Mouse (Mus musculus): ENCODE measurements at regions not wholly inside any gene's neighbourhood (a gene's known extent, or its start where the extent isn't known, plus 50 kb on each side); places are given as distances from the start of the nearest gene placed in this dataset.
"Not testable (repeated sequence)": the region's sequence is repeated elsewhere in the genome, so short reads cannot be mapped to it uniquely, and the experiment has no call there.

DNA sequence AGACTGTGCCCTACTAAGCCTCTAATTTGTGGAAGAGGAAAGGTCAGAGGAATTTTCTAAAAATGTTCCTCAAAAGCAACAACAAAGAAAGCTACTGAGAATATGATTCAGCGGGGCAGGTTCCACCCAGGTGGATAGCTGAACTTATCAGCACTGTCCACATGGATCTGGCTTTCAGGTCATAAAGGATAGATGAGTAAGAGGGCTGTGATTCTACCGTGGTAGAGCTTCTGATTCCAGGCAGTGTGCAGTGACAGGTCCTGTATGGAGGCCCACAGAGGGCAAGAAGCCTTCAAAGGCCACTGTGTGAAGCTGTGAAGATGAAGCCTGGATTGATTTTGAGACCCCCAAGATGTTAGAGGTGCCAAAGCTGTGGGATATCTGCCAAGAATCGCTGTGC lies 51.8 kb downstream of the Teddm3 start:
- DNase-seq = not testable (repeated sequence)

DNA sequence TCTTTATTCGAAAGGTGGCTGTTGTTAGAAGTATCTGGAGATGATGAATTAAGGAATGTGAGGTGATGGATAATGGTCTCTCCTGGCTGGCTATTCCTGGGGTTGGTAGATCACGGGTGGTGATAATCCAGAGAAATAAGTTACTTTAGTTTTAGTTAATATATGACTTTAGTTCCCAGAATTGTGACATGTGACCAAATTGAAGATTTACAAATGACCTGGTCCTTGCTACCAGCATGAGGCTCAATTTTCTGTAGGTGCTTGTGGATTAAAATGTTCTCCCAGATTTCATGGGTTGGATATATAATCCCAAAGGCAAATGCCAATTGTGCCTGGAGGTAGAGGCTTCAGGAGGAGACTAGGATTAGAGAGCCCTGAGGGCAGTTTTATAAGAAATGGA lies 53.7 kb downstream of the Teddm3 start:
- not testable (repeated sequence) for DNase-seq

DNA sequence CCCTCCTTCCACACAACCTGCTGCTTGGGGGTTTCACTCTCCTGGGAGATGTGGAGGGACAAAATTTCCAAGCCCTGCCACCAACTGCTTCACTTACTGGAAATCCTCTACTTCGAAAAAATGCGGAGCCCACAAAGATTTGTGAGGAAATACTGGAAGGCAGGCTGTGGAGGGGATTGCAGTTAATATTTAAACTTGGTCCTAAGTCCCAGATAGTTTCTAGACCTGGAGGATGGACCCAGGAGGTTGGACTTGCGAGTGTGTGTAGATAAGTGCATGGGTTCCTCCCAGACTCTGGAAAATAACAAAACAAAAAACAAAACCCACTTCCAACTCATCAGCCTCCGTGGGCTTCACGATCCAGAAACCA lies 79.0 kb downstream of the Teddm3 start:
- DNase-seq = no peak

DNA sequence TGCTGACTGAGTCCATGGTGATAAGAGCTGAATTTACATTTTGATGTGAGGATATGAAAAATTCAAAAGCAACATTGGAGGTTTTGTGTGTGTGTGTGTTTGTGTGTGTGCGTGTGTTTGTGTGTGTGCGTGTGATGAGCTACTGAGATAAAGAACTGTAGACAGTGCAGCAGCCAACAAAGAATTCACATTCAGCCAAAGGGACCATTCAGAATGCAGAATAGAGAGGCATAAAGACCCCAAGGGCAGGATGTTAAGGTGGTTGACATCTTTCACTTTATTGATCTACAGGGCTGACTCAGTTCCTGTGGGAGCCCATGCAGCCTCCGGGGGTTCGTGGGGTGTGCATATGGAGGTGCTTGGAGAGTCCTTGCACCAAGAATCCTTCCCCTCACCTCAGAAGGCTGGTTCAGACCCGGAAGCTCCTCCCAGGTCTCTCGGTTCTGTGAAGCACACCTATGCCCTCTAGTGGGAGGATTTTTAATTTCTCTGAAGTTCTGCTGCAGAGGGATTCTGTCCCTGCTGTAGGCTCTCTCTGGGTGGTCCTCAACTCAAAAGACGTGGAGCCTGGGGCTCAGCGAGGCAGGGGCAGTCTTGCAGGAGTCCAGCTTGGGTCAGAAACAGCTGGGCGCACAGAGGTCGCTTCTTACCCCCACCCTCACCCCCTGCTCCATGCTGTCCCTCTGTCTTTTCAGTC lies 79.6 kb downstream of the Teddm3 start:
- DNase-seq = not testable (repeated sequence)

DNA sequence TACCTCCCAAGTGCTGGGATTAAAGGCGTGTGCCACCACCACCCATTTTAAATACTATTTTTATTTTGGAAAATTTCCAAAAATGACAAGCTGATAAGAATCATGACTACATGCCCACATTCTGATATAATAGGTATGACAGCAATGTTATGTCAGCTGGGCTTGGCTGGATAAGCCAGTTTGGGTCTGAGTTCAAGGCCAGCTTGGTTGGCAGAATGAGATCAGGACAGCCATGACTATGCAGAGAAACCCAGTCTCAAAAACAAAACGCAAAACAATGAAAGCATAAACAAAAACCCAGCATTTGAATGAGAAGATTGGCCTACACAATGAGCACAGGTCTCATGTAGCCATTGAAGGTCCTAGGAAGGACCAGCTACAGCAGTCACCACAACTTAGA lies 93.6 kb downstream of the Teddm3 start:
- no peak for DNase-seq

DNA sequence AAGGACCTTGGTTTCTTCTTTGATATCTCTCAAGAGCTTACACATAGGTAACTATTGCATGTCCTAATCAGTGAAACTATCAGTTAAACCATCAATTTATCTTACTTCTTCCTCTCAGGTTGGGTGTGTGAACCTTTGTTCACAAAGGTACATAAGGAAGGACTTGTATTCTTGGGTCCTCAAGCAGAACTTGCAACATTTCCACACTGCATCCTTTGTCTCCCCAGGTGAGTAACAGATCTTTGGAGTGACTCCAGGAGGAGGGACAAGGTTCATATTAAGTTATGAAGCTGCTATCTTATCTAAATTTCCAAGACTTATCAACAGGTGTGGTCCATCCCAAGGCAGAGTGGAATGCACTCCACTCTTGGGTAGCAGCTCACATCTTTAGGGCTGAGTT lies 99.0 kb downstream of the Teddm3 start:
- no peak for DNase-seq

DNA sequence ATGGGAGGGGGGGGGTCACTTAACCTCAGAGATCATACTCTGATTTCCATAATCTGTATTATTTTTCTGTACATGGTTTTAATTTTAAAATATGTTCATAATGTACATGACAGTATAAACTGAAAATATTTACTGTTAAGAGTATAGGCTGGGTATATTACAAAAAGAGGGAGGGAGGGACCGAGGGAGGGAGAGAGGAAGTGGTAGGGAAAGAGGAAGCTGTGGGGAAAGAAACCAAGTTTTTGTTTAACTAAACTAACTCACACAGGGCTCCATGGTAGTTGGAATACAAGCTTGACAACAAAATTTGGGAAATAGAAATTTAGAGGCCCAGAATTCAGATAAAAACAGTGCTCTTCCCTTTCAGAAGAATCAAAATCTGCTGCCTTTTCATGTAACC lies 131.7 kb downstream of the Teddm3 start:
- not testable (repeated sequence) for DNase-seq

DNA sequence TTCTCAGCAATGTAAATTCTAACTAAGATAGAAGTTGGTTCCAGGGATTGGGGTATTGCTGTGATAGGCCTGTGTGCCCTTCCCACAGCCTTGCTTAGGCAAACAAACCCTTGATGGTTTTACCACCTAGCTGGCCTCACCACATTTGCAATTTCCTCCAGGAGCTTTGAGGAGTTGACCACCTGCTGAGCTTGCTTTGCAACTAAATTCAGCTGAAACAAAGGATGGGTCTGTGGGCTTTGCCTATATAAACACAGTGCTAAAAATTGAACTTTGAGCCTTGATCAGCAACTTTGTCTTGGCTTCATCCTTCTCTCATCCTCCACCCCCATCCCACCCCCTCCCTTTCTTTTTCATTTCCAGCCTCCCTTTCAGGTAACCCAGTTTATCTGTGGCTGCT lies 148.9 kb downstream of the Teddm3 start:
- DNase-seq = no peak

DNA sequence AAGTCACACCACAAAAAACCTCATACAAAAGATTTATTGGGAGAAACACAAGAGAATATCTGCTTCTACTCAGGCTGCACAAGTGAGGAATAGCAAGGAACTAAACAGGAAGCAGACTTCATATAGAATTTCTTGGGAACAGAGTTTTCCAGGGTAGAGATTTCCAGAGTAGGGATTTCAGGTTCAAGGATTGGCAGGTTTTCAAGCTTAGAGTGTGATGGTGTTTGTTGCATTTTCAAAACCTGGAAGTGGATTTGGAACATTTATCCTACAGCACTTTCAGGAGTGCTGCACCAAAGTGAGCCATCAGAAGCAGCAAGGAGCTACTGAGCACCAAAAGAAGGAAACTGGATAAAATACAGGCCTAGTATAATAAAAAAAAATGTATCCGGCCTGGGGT lies 152.7 kb downstream of the Teddm3 start:
- no peak for DNase-seq

DNA sequence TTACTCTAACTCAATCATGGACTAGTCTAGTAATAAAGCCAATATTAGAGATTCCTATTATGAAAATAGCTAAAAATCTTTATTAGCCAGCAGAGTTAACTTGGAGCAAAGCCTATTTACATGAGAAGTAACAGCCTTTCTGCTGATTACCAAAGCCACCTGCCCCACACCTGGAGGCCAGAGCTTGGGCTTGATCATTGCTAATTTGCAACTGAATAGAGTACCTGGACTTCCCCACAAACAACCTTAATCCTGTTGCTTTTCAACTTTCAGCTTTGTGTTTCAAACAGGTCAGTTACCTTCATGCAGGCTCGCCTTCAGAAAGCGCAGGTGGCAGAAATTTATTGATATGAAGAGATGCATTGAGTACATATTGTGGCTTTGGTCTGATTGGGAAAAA lies 163.3 kb downstream of the Teddm3 start:
- DNase-seq = no peak

DNA sequence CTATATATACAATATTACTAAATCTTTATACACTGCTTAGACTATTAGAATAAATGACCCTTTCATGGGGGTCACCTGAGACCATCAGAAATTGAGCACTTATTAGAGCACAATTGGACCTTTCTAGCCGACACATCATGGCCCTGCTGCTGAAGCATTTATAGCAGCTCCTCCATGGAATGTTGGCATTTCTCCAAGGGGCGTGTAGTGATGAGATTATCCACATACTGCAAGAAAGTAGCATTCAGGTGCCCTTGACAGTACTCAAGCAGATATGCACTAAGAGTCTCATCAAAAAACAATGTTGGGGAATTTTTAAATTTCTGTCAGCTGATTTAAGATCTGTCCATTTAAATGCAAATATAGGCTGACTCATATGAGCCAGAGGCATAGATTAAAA lies 178.4 kb downstream of the Teddm3 start:
- DNase-seq = peak; percentile 23

DNA sequence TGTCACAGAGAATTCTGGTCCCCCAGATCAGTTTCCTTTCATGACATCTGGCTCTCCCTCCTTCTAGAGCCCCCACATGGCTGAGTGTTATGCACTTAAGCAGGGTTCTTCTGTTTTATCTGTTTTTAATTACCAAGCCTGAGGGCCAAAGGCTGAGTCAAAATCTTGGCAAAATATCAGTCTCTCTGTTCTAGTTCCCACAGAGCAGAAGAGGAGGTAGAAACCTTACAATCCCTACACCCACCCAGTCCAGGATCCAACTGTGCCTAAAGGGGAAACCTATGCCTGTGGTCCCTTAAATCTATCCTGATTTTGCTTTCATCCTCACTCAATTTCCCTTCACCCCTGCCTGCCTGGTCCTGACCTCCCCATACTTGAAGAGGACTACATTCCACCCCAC lies 181.4 kb downstream of the Teddm3 start:
- no peak for DNase-seq

DNA sequence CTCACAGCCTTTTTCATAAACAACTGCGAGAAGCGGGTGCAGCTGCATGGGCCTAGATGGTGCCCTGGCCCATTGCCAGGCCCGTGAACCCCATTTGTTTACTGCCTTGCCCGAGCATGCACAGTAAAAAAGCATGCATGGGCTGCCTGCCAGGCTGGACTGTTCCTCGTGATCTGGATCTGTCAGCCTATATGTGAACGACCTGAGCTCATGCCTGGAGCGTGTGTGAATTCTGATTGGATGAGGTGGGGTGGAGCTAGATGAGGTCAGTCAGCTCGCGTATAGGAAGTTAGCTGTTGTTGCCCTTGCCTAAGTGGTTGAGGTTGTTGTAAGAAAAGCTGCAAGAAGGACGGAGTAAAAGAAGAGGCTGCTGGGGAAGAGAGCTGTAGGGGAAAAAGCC lies 194.9 kb downstream of the Teddm3 start:
- DNase-seq = peak; percentile 59

DNA sequence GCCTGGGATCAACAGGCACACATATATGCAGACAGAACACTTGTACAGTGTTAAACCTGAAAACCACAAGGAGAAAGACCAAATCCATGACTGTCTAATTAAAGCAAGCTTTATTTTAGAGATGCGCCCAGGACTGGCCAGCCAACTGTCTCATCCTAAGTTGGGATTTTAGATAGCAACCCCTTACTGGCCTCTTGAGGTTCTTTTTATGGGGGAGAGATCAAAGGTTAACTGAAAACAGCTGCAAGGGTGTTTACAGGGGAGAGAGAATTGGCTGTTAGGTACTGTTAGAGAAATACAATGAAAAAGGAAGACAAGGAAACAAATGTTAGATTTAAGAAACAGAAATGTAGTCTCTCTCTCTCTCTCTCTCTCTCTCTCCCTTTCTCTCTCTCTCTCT lies 202.4 kb upstream of the Thpo start:
- no peak for DNase-seq

DNA sequence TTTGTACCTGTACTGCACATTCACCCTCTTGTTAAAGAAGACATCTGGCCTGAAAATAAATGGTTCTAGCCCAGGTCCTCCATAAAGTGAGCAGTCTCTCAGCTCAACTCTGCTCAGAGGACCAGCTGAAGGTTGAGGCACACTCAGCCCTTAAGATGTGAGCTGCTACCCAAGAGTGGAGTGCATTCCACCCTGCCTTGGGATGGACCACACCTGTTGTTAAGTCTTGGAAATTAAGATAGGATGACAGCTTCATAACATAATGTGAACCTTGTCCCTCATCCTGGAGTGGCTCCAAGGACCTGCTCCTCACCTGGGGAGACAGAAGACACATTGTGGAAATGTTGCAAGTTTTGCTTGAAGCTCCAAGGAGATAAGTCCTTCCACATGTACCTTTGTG lies 200.5 kb upstream of the Thpo start:
- DNase-seq = not testable (repeated sequence)

DNA sequence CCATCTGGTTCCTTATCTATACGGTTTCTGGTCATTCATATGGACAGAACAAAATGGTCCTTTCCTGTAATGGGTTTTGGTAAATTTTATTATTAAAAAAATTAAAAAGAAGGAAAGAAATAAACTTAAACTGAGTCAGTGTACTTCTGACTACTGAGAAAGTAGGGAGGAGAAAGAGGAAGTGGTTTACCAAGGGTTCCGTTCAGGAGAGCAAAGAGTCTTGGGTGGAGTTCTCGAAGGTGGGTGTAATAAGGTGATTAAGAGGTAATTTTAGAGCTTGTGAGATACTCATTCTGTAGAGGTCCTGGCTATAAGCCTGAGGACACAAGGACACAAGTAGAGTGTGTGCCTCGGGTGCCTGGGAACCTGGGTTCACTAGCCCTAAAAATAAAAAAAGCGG lies 195.7 kb upstream of the Thpo start:
- DNase-seq = not testable (repeated sequence)

DNA sequence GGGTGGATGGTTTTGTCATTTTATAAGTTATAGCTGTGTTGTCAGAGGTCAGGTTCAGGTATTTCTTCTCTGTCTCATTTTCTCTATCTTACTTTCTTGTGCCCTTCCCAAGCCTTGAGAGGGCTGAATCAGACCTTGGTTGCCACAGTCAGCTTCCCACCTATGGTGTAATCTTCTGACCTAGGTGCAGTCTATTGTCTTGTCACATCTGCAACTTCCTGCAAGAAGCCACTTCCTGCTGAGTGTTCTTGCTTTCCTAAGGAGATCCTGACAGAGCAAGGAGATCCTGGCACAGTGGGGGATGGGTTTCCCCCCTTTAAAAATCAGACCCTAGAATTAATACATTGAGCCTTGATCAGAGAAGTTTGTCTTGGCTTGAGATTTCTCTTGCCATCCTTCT lies 191.5 kb upstream of the Thpo start:
- not testable (repeated sequence) for DNase-seq

DNA sequence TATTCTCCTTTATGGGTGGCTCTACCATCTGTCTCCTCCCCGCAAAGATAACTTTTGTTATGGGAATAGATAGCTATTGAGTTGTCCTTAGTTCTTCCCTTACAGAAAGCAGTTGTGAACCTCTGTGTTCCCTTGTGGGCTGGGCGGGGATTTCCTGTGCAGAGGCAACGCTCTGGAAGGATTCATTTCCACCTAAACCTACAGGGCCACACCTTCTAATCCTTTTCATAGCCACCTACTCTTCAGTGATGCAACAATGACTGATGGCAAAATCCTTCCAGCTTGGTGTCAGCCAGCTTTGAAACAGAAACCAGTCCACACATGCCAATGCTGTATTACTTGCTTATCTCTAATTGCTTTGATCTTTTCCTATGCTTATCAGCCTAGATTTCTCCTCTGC lies 176.6 kb upstream of the Thpo start:
- not testable (repeated sequence) for DNase-seq

DNA sequence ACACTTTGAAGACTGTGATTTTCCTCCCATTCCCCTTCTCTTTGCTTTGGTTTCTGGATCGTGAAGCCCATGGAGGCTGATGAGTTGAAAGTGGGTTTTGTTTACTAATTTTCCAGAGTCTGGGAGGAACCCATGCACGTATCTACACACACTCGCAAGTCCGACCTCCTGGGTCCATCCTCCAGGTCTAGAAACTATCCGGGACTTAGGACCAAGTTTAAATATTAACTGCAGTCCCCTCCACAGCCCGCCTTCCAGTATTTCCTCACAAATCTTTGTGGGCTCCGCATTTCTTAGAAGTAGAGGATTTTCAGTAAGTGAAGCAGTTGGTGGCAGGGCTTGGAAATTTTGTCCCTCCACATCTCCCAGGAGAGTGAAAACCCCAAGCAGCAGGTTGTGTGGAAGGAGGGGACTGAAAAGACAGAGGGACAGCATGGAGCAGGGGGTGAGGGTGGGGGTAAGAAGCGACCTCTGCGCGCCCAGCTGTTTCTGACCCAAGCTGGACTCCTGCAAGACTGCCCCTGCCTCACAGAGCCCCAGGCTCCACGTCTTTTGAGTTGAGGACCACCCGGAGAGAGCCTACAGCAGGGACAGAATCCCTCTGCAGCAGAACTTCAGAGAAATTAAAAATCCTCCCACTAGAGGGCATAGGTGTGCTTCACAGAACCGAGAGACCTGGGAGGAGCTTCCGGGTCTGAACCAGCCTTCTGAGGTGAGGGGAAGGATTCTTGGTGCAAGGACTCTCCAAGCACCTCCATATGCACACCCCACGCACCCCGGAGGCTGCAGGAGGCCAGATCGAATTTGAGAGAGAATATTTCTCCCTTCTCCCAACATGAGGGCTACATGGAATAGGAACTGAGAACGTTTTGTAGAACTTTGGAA lies 174.4 kb upstream of the Thpo start:
- not testable (repeated sequence) for DNase-seq

DNA sequence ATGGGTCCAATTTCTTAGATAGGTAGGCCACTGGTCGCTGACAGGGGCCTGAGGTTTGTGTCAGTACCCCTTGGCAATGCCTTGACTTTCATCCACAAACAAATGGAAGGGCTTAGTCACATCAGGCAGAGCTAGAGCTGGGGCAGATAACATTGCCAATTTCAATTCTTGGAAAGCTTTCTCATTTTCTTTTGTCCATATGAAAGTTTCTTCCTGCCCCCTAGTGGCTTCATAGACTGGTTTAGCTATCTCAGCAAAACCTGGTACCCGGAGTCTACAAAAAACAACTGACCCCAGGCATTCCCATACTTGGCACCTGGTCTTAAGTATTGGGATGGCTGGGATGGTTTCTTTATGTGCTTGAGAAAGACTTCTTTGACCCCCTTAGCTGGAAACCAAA lies 161.4 kb upstream of the Thpo start:
- peak; percentile 29 for DNase-seq

DNA sequence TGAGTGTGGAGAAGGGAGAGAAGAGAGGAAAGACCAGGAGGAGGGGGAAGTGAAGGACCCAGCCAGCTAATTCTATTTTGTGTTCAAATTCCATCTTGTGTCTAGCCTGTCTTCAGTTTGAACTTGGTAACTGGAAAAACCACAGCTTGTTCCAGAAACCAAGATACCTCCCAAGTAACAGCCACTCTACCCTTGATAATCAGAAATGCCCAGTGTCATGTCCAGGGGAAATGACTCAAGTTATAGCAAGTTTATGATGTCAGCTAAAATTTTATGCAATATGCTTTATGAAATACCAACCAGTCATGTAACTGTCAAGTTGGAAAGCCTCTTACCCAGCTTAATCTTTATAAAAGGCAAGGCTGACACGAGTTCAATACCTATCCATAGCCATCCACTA lies 137.4 kb upstream of the Thpo start:
- DNase-seq = no peak

DNA sequence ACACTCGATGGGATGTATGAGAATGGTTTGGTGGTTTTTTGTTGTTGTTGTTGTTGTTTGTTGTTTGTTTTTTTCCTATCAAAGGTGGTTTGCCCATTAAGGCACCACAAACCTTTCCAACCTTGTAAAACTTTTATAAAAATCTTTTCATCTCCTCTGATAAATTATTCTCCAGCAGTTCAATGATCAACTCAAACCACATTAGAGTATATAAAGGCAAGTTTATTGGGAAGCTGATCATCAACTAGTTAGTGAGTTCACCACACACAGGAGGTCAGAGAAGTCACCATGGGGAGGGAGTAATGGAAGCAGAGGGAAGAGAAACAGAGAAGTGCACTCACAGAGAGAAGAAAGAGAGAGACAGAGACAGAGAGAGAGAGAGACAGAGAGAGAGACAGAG lies 132.5 kb upstream of the Thpo start:
- DNase-seq = no peak

DNA sequence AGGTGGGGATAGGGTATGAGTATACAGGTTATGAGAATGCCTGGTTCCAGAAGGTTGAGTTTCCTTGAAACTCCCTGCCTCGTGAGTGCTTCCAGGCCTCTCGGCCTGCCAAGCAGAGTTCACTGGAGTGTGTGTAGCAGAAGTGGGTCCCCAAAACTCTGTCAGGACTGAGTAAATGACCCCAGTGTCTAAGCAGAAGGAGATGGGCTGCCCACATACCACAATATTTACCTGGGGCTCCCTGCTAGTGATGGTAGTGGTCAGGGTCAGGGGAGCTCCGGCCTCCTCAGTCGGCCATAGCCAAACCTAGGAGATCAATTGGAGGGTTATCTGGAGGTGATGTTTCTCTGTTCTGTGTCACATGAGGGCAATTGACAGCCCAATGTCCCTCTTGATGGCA lies 126.9 kb upstream of the Thpo start:
- DNase-seq = no peak

DNA sequence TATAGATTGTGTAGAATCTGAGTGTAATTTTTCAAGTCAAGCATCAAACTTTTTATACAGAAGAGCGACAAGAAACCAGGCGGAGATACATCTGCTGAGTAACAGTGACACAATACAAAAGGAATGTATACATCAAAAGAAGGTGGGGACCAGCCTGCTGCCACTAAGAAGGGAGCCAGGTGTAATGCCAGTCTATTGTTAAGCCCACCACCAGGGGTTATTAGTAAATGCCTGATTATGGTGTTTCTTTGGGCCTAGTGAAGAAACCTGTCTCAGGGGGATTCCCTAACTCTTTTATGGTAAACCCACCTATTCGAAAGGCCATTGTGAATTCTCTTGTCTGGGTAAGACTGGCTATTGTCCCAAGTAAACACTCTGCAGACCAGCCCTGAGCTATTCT lies 126.3 kb upstream of the Thpo start:
- not testable (repeated sequence) for DNase-seq

All from lung, postnatal 36 days (tissue).